Mouse (Mus musculus) embryonic fibroblast, embryonic 13.5 days (primary cell): ENCODE data around the gene Gnas.

Experiments
- CTCF ChIP-seq: IDR thresholded peaks from 2 replicates; pipeline ENCODE4 v1.5.1; 2011; ENCODE audit warnings: mild to moderate bottlenecking, control low read depth, low read length, moderate library complexity, borderline replicate concordance; ENCODE audit not compliant: insufficient read depth
- POLR2A ChIP-seq: IDR thresholded peaks from 2 replicates; pipeline ENCODE4 v1.6.1; 2011; ENCODE audit warnings: low read depth, mild to moderate bottlenecking, control low read depth, low read length, moderate library complexity

- TF ChIP-seq POLR2A = no peak
- TF ChIP-seq CTCF = no peak
Observed at GRCm38 (mm10) chr2:174326481-174326880, 42.4 kb downstream of the Gnas start.
